Mouse (Mus musculus) CD4-positive helper T cell, adult 2 months (primary cell): ENCODE measurements around the gene Lrrc71.

ENCODE experiments used
- DNase-seq: peaks from one replicate; pipeline ENCODE4 v3.0.0-alpha.2; 2012; ENCODE audit warnings: low read depth, missing footprints, low spot score

Lrrc71 gene

GRCm38 (mm10) chr3:87763683-87764289, 15.4 kb upstream of the Lrrc71 start:
- peak; percentile 35 for DNase-seq

DNA sequence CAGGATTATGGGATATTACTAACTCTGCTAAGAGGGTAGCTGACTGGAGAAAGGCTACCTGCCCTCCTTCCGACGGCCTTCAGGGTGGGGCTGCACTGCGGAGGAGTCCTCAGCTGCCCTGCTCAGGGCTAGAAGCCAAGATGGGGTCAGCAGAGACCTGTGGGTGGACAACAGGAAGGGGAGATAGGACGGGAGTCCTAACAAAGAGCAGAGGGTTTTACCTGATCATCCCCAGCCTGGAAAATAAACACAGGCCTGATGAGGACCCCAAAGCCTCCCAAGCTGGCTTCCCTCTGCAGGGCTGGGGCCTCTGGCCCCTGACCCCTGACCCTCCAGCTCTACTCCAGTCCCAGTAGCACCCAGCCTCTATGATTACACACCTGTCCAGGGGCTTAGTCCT, 14.8 kb upstream of the Lrrc71 start:
- no peak for DNase-seq

DNA sequence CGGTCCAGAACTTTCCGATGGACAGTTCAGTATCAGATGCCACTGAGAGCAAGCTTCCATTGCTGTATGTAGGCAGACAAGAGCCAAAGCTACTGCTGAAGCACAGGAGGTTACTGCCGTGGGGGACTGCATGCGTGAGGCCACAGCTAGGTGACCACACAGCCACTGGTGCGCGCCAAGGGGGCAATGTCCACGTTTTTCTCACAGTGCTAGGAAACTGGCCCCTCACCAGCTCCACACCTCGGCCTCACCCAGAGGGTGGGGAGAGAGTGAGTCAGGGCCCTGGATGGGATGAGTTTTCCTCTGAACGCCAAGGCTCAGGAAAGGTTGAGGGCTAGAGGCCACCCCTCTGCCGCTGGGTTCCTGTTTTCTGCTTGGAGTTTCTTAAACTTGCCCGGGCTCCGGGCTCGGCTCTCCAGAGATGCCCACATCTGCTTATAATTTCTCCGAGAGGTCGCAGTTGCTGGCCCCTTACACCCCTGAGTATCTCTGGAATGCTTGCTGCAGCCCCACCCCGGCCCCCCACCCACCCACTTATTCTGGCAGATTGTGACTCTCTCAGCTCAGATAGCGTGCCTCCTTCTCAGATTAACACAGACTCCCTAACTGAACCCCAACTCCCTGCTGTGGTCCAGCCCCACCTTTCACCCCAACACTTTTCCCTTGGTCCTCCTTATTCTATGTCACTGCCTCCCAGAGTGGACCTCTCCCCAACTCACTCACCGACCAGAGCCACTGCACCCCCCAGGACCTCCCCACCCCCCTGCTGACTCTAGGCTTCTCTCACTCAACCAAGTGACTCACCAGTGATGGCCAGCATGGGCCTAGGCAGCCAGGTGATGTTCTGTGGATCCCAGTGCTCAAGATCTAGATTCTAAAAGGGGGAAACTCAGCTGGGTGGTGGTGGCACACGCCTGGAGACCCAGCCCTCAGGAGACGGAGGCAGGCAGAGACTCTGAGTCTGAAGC, 13.3 kb upstream of the Lrrc71 start:
- DNase-seq = no peak

DNA sequence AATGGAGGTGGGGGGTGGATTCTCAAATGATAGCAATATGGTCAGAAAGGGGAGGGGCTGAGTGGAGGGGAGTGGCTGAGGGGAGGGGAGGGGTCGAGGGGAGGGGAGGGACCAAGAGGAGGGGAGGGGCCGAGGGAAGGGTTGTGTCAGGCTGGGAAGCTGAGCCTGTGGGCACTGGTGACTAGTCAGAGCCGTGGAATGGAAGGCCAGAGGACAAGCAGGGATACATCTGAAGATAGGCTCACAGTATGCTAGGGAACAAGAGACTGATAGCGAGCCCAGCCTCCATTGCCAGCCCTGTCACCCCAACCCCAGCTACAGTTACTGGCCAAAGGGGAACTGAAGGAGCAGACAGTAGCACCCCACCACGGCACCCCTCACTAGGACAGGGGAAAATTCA, 10.2 kb upstream of the Lrrc71 start:
- DNase-seq = no peak

- no peak for DNase-seq
Observed at GRCm38 (mm10) chr3:87756488-87756887, 8.1 kb upstream of the Lrrc71 start.

DNA sequence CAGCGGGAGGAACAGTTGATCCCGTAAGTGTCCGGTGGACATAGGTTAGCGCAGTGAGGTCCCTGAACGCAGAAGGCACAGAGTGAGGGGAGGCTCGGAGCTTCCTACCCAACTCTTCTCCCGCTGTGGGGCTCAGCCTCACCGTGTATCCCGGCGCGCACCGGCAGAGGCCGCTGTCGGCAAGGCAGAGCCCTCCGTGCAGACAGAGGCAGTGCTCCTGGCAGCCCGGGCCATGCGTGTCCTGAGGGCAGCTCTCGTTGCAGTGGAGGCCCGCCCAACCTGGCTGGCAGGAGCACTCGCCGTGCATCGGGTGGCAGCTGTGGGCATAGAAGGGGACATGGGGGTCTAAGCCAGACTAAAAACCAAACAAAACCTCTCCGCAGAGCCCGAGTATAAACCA, 7.5 kb upstream of the Lrrc71 start:
- DNase-seq = peak; percentile 67

DNA sequence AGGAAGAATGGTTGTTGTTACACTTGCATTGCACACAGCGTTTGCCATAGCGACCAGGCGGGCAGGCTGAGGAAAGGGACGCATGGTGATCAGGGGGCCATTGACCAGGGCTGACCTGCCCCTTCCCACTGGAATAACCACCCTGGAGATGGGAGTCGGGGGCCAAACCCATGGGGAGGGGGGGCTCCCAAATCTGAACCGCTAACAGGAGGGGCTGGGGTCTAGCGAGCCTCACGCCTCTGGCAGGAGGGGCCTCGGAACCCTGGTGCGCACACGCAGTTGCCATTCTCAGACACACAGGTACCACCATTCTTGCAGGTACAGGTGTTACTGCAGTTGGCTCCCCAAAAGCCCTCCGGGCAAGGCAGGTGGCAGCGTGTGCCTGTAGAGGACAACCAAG, 5.4 kb upstream of the Lrrc71 start:
- no peak for DNase-seq

GRCm38 (mm10) chr3:87752567-87752966, 4.1 kb upstream of the Lrrc71 start:
- no peak for DNase-seq

DNA sequence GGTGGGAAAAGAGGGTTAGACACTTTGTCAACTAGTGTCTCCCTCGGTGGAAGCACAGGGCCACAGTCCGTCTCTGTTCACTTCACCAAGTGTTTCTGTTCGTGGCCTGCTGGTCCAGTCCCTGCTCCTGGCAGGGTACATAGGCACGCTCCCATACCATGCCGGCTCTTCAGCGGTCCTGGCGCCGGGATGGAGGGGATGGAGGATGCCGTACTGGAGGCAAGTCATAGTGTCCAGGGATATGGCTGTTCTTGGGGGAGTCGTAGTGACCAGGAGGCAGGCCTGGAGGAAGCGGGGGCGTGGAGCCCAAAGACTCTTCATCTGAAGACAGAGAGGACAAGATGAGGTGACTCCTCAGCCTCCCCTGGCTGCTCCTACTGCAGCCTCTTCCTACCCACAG, 1.6 kb upstream of the Lrrc71 start:
- no peak for DNase-seq

- peak; percentile 65 for DNase-seq
Observed at GRCm38 (mm10) chr3:87749036-87749435, 611 bp upstream of the Lrrc71 start.

- no peak for DNase-seq
Observed at GRCm38 (mm10) chr3:87745036-87745659, 3.3 kb downstream of the Lrrc71 start.

GRCm38 (mm10) chr3:87743927-87744326, 4.5 kb downstream of the Lrrc71 start:
- peak; percentile 36 for DNase-seq

- peak; percentile 51 for DNase-seq
Observed at GRCm38 (mm10) chr3:87742735-87743134, 5.7 kb downstream of the Lrrc71 start.

DNA sequence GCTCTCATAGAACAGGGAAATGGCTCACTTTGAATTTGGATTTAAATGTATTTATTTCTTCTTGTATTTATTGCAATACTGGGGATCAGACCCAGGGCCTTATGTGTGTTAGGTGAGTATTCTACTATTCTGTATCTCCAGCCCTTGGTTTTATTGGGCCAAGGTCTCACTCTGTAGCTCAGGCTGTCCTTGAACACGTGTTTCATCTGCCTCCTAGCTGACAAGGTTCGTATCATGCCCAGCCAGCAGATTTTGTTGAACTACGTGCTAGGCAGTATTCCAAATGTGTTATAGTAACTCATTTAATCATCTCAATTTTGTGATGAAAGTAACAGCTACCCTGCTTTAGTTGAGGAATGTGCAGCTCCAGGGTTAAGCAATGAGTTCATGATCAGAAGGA, 6.4 kb downstream of the Lrrc71 start:
- DNase-seq = no peak

DNA sequence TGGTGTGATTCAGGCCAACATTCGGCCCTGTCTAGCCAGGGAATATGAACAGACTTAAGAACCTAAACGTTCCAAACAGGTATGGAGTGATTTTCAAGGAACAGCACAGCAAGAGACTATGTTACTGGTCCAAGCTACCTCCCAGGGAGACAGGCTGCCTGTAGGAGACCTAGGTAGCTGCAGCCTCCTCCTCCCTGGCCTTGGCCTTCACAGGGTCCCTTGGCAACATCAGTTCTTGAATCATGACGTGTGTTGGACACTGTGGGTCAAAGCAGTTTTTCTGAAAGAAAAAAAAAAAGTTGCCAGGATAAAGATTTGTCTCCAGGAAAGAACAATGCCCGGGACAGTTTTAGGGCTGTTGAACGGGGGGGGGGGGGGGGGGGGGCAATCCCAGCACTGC, 9.5 kb downstream of the Lrrc71 start:
- no peak for DNase-seq

DNA sequence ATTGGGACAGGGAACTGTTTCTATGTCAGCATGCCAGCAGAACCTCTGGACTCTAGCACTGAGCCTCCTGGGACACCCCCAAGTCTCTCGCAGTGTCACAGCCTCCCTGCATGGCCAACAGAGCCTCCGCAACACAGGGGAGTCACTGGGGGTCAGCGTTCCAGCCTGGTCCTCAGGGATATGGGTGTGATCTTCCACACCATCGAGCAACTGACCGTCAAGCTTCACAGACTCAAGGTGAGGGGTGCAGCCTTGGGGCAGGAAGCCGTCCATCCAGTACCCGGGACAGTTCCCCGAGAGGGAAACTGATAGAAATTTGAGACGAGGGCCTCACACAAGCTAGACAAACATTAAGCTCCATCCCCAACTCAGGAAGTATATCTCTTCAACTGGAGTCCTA, 13.1 kb downstream of the Lrrc71 start:
- no peak for DNase-seq

- no peak for DNase-seq
Observed at GRCm38 (mm10) chr3:87733984-87734761, 14.3 kb downstream of the Lrrc71 start.

DNA sequence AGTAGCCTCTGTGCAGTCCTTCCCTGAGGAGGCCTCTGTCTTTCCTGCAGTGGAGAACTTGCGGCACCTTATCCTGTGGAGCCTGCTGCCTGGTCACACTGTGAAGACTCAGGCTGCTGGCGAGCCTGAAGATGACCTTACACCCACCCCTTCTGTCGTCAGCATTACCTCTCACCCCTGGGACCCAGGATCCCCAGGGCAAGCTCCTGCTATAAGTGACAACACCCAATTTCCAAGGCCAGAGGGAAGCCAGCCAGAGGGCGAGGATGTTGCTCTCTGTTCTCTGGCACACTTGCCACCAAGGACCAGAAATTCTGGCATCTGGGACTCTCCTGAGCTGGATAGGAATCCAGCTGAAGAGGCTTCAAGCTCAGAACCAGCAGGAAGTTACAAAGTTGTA, 15.3 kb downstream of the Lrrc71 start:
- no peak for DNase-seq

DNA sequence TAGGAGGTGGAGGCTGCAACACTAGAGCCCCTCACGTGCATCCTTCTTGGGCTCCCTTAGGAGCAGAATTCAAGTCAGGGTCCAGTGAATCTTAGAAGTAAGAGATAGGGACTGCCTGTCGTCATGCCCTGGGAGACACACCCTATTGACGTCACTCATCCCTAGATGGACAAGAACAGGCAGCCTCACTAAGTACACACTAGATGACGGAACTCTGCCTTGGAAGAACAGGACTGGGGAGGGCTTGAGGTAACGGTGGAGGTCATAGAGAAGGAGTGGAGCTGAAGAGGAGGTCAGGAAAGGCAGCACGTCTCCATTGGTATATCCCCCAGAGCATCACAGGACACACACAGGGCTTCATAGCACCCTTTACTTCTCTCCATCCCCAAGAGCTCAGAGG, 19.7 kb downstream of the Lrrc71 start:
- DNase-seq = no peak

DNA sequence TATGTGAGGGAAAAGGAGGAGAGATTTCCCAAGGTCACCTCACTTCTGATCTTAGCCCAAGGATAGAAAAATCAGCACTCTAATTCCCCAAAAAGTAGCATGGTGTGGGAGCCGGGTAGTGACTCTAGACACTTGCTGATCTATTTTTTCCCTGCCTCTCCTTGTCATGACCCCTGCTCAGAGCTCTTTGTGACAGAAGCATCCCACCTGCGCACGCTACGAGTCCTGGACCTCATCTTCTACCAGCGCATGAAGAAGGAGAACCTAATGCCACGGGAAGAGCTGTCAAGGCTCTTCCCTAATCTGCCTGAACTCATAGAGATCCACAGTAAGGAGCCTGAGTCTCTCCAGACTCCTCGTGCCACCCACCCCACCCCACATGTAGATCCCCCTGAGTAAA, 22.2 kb downstream of the Lrrc71 start:
- DNase-seq = no peak

DNA sequence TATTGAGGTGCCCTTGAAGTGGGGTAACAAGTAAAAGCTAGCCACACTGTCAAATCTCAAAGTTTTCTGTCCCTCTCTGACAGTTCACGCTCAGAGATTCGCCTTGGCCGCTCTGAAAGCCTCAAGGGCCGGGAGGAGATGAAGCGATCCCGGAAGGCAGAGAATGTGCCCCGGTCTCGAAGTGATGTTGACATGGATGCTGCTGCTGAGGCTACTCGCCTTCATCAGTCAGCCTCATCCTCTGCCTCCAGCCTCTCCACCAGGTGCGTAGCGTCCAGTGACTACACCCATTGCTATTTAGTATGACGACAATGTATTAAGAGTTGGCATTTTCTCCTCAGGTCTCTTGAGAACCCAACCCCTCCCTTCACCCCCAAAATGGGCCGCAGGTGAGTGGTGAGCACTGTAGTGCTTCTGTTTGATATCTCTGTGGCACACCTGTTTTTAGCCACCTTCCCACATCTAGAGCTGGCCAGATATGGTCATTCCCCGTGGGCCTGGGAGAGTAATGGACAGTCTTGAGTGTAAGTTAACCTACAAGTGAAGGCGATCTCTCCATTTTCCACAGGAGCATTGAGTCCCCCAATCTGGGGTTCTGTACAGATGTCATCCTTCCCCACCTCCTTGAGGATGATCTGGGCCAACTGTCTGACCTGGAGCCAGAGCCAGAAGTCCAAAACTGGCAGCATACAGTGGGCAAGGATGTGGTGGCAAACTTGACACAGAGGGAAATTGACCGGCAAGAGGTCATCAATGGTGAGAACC, 22.8 kb downstream of the Lrrc71 start:
- no peak for DNase-seq
